Mouse (Mus musculus) kidney, adult 2 months (tissue): ENCODE measurements around the gene Slit1. TPM values are rescaled to one million over a fixed set of nuclear protein-coding genes. Genes with fewer than 3 reads are reported as not detected.

Source experiments
- DNase-seq: peaks from one replicate; pipeline ENCODE4 v3.0.0; 2021
- H3K27ac ChIP-seq: fragments of 200-500 bp; 2 replicates; pipeline ENCODE4 v1.5.1; 2012; ENCODE audit warnings: low read depth, low read length, control low read depth, inconsistent platforms; ENCODE audit not compliant: insufficient read depth
- H3K27me3 ChIP-seq: fragments of 200-500 bp; replicated peaks from 2 replicates; pipeline ENCODE4 v1.6.1; 2012; ENCODE audit warnings: mild to moderate bottlenecking, moderate library complexity, low read length, inconsistent platforms; ENCODE audit not compliant: control insufficient read depth, insufficient read depth
- H3K36me3 ChIP-seq: fragments of 200-500 bp; 2 replicates; pipeline ENCODE4 v1.6.1; 2012; ENCODE audit warnings: mild to moderate bottlenecking, moderate library complexity, low read length, inconsistent platforms; ENCODE audit not compliant: control insufficient read depth, insufficient read depth
- H3K4me1 ChIP-seq: fragments of 200-500 bp; 2 replicates; pipeline ENCODE4 v1.6.1; 2011; ENCODE audit warnings: low read length; ENCODE audit not compliant: control insufficient read depth, insufficient read depth
- H3K4me3 ChIP-seq: fragments of 200-500 bp; 2 replicates; pipeline ENCODE4 v1.5.1; 2011; ENCODE audit warnings: mild to moderate bottlenecking, low read depth, low read length, control low read depth; ENCODE audit not compliant: insufficient read depth
- CTCF ChIP-seq: fragments of 200-500 bp; conservative IDR thresholded peaks from 2 replicates; pipeline ENCODE4 v1.5.1; 2011; ENCODE audit warnings: low read depth, mild to moderate bottlenecking, control low read depth, low read length, moderate library complexity, mixed read lengths; ENCODE audit not compliant: insufficient read depth, insufficient read length
- POLR2A ChIP-seq: fragments of 200-500 bp; IDR thresholded peaks from one replicate; pipeline ENCODE4 v1.6.1; 2011; ENCODE audit warnings: low read depth, low read length, control low read depth
- WGBS: fragments of 180-500 bp; shearing (Covaris S2); methylation state at CpG from one replicate; pipeline ENCODE4 v1.1.7; 2018; 5-methylcytosine and 5-hydroxymethylcytosine counted together
- polyA plus RNA-seq: library from polyadenylated mRNA; depleted of rRNA; stranded (reverse); fragments of >200 nt; gene quantifications from 2 replicates; pipeline ENCODE4 v1.2.3, GENCODE M21; 2012

Slit1 gene
- polyA plus RNA-seq, 1 experiment: 0.17 TPM

GRCm38 (mm10) chr19:41628970-41629369 is 114.5 kb downstream of the Slit1 start:
- WGBS: 57% methylated on average over 11 of the region's 11 CpGs
- TF ChIP-seq CTCF (no peak), POLR2A (no peak)
- DNase-seq: no peak
- Histone ChIP-seq H3K27ac (no peak overlapping the region), H3K36me3 (no peaks in the 10 kb centered on the region), H3K27me3 (no peaks in the 10 kb centered on the region), H3K4me3 (no peak overlapping the region), H3K4me1 (no peaks in the 10 kb centered on the region)

- no peaks in the 10 kb centered on the region for H3K27me3 ChIP-seq
- H3K4me1 ChIP-seq: no peaks in the 10 kb centered on the region
- no peak for DNase-seq
- H3K4me3 ChIP-seq: no peak overlapping the region
- WGBS: 56% methylated on average over 14 of the region's 14 CpGs
- TF ChIP-seq CTCF (no peak), POLR2A (no peak)
- no peaks in the 10 kb centered on the region for H3K36me3 ChIP-seq
- no peak overlapping the region for H3K27ac ChIP-seq
These were observed 122.9 kb downstream of the Slit1 start for GRCm38 (mm10) chr19:41620366-41621092.

GRCm38 (mm10) chr19:41618771-41619385 is 124.6 kb downstream of the Slit1 start:
- Histone ChIP-seq H3K4me1 (no peaks in the 10 kb centered on the region), H3K27ac (no peak overlapping the region), H3K4me3 (no peak overlapping the region), H3K36me3 (no peaks in the 10 kb centered on the region), H3K27me3 (no peaks in the 10 kb centered on the region)
- 25% methylated on average over 19 of the region's 19 CpGs for WGBS
- DNase-seq: peak; percentile 9
- TF ChIP-seq POLR2A (no peak), CTCF (no peak)

- no peak for DNase-seq
- Histone ChIP-seq H3K36me3 (no peaks in the 10 kb centered on the region), H3K27me3 (no peaks in the 10 kb centered on the region), H3K4me1 (no peaks in the 10 kb centered on the region), H3K4me3 (no peak overlapping the region), H3K27ac (no peak overlapping the region)
- 68% methylated on average over 6 of the region's 6 CpGs for WGBS
- TF ChIP-seq POLR2A (no peak), CTCF (no peak)
These were observed 125.3 kb downstream of the Slit1 start for GRCm38 (mm10) chr19:41618153-41618657.

GRCm38 (mm10) chr19:41617102-41617501 is 126.4 kb downstream of the Slit1 start:
- no peak for DNase-seq
- Histone ChIP-seq H3K27ac (no peak overlapping the region), H3K4me1 (no peaks in the 10 kb centered on the region), H3K36me3 (no peaks in the 10 kb centered on the region), H3K4me3 (no peak overlapping the region), H3K27me3 (no peaks in the 10 kb centered on the region)
- no peak for TF ChIP-seq POLR2A
- TF ChIP-seq CTCF: no peak
- 82% methylated on average over 13 of the region's 13 CpGs for WGBS

- Histone ChIP-seq H3K36me3 (no peaks in the 10 kb centered on the region), H3K4me1 (no peaks in the 10 kb centered on the region), H3K27ac (no peak overlapping the region), H3K4me3 (no peak overlapping the region), H3K27me3 (no peaks in the 10 kb centered on the region)
- 89% methylated on average over 6 of the region's 6 CpGs for WGBS
- TF ChIP-seq CTCF (no peak), POLR2A (no peak)
- DNase-seq: no peak
These were observed 127.2 kb downstream of the Slit1 start for GRCm38 (mm10) chr19:41616274-41616673.

GRCm38 (mm10) chr19:41615606-41616224 is 127.8 kb downstream of the Slit1 start:
- H3K4me1 ChIP-seq: no peaks in the 10 kb centered on the region
- 60% methylated on average over 11 of the region's 11 CpGs for WGBS
- no peak for DNase-seq
- H3K4me3 ChIP-seq: no peak overlapping the region
- H3K36me3 ChIP-seq: no peaks in the 10 kb centered on the region
- H3K27ac ChIP-seq: no peak overlapping the region
- TF ChIP-seq POLR2A: no peak
- no peak for TF ChIP-seq CTCF
- no peaks in the 10 kb centered on the region for H3K27me3 ChIP-seq
